Mouse (Mus musculus): Measurements from ENCODE around the gene Ganc.

Gene Ganc

GRCm38 (mm10) chr2:120450724-120451123 is 47.0 kb downstream of the Ganc start:
- DNase-seq (ENCODE audit: low read depth, low spot score): no peak

GRCm38 (mm10) chr2:120452600-120452999 is 48.9 kb downstream of the Ganc start:
- DNase-seq (ENCODE audit: low read depth, low spot score): peak; percentile 69

DNA sequence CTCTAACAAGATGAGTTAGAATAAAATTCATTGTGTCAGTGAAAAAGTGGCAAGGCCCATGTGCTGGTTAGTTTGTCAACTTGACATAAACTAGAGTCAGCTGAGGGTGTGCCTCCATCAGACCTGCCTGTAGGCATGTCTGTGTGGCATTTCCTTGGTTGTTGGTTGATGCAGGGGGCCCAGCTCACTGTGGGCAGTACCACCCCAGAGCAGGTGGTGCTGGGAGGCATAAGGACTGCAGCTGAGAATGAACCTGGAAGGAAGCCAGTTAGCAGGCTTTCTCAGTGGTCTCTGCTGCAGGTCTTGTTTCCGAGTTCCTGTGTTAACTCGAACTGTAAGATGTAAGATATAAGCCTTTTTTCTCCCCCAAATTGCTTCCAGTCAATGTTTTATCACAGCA is 51.3 kb downstream of the Ganc start:
- no peak for DNase-seq (ENCODE audit: low read depth, low spot score)

DNA sequence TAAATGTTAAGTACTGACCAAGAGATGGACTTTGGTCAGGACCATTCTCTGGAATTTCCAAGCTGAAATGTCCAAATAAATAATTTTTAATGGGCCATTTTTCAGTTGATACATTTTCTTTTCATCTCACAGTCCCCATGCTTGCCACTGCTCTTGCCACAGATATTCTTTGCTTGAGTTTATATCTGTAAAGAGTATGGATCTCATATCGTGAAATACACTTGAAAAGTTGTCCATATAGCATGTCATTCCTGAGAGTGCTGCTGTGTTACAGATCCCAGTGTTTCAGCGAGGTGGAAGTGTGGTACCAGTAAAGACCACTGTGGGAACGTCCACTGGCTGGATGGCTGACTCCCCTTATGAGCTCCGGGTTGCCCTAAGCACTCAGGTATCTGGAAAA is 52.0 kb downstream of the Ganc start, which contains the start of gene Capn3:
TSS of gene Capn3 (plus strand) at position 301 of the 400 bp plus-strand sequence.
- no peak for DNase-seq (ENCODE audit: low read depth, low spot score)

DNA sequence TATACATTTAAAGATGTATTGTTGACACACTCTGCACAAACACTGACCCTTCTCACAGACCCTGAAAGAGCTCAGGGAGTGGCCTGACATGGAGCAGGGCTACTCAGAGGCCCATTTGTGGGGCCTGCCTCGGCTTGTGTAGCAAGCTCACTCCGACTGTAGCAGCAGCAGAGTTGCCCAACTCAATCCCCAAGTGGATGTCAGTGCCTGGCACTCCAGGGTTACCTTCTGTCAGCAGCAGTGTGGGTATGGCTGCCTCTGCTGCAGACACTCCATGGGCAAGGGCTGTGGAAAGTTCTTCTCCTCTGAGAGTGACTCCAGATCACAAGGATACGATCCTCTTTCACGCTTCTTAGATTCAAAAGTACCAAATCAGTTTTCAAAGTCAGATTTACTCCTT is 56.5 kb downstream of the Ganc start:
- DNase-seq (ENCODE audit: low read depth, low spot score): no peak

GRCm38 (mm10) chr2:120463328-120463727 is 59.6 kb downstream of the Ganc start:
- DNase-seq (ENCODE audit: low read depth, low spot score): no peak

GRCm38 (mm10) chr2:120464091-120464490 is 60.4 kb downstream of the Ganc start:
- DNase-seq (ENCODE audit: low read depth, low spot score): no peak

- no peak for DNase-seq (ENCODE audit: low read depth, low spot score)
Observed at GRCm38 (mm10) chr2:120464732-120465396, 61.2 kb downstream of the Ganc start.

- DNase-seq (ENCODE audit: low read depth, low spot score): no peak
Observed at GRCm38 (mm10) chr2:120465397-120465785, 61.7 kb downstream of the Ganc start.

DNA sequence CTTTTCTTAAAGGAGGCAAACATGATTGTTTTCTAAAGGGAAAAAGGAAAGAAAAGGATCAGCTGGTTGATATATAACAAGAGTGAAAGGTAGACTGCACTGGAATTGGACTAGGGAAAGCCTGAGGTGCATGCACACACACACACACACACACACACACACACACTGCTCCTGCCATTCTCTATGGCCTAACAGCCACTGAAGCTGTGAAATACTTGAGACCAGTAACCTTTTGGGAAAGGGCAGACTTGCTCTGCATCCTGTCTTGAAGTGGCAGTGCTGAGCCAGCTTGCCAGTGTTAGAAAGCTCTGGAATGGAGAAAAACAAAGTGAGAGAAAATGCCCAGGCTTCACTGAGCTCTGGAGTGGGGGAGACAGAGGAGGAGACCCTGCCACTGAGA is 64.3 kb downstream of the Ganc start:
- DNase-seq (ENCODE audit: low read depth, low spot score): no peak

- DNase-seq (ENCODE audit: low read depth, low spot score): no peak
Observed at GRCm38 (mm10) chr2:120469220-120469619, 65.5 kb downstream of the Ganc start.

DNA sequence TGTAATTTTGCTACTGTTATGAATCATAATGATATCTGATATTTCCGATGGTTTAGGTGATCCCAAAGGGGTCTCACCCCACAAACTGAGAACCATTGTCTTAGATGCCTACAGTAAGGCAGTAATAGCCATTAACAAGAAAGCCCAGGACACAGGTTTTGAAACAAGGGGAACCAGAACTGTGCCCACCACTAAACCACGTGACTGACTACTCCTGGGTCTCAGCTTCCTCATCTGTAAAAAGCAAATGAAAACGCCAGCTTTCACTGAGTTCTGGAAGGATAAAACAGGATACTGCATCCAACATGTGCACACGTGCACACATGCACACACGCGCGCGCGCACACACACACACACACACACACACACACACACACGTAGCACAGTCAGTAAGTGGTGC is 66.0 kb downstream of the Ganc start:
- DNase-seq (ENCODE audit: low read depth, low spot score): no peak

GRCm38 (mm10) chr2:120470856-120471255 is 67.2 kb downstream of the Ganc start:
- no peak for DNase-seq (ENCODE audit: low read depth, low spot score)

- DNase-seq (ENCODE audit: low read depth, low spot score): no peak
Observed at GRCm38 (mm10) chr2:120476277-120477087, 72.8 kb downstream of the Ganc start.

- DNase-seq (ENCODE audit: low read depth, low spot score): peak; percentile 93
Observed at GRCm38 (mm10) chr2:120478600-120478999, 74.9 kb downstream of the Ganc start.

- DNase-seq (ENCODE audit: low read depth, low spot score): no peak
Observed at GRCm38 (mm10) chr2:120481921-120482320, 78.2 kb downstream of the Ganc start.

DNA sequence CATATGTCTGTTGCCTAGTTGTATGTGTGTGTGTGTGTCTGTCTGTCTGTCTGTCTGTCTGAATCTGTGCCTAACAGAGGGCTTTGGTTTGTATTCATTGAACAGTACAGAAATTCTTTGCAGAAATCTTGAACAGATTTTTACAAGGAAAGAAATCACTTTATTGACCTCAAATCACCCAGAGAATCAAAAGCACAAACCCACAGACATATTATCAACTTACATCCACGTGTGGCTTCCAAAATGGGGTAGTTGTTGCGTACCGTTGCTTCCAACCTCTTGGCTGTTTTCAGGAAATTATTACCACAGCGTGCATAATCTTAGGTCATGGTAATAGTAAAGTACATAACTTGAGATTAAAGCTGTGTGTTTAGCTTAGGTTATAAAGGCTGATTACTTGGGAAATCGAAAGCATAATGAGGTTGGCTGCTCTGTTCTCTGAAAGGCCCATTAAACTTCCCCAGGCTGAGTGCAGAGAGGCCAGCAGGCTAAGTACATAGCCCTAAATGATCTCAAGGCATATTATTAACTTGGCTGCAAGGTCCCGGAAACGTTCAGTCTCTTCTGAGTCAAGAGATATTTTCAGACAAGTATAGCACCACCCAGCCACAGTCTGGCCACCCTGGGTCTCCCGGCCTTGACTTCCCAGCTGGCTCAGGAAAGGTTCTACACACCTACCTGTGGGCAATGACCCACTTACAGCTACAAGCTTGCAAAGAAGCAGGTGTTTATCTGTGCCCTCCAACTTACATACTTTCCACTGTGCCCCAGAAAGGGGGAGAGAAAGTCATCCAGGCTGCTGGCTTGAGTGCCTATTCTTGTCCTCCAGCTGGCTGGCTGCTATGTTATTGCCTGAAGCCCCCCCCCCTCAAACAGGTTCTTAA is 79.1 kb downstream of the Ganc start:
- DNase-seq (ENCODE audit: low read depth, low spot score): no peak

DNA sequence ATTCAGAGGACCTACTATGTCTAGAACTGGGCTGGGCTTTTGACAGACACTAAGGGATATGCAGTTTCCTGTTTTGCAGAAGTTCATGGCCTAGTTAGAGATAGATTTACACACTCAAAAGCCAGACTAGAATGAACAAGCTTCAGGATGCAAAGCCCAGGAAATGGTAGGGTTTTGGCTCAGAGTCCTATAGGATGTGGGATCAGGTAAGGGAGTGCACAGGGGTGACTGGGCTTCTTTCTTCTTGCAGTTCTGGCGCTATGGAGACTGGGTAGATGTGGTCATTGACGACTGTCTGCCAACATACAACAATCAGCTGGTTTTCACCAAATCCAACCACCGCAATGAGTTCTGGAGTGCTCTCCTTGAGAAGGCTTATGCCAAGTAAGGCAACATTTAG is 80.5 kb downstream of the Ganc start:
- DNase-seq (ENCODE audit: low read depth, low spot score): no peak

- no peak for DNase-seq (ENCODE audit: low read depth, low spot score)
Observed at GRCm38 (mm10) chr2:120493254-120493653, 89.6 kb downstream of the Ganc start.

GRCm38 (mm10) chr2:120496511-120496910 is 92.8 kb downstream of the Ganc start:
- no peak for DNase-seq (ENCODE audit: low read depth, low spot score)

DNA sequence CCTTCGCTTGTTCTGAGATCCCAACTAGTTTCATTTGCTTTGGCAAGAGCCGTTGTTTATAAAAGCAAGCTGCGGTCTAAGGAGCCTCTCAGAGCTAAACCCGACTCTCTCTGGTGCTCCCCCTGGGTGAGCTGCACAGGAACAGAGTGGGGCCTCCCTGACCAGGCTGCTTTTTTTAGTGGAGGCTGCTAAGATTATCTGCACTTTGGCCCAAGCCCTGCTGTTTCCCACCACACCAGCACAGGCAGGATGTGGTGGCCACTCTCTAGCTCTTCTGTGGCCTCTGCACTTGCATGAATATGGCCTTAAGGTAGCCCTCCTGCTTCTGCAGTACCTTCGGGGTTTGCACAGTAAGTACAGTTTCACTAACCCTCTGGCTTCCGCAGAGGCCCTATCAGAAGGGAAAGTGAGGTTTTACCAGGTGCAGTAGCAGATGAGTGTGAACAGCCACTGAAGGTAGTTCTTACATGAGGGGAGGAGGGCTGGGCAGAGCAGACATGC is 96.3 kb downstream of the Ganc start:
- DNase-seq (ENCODE audit: low read depth, low spot score): no peak
